Mouse (Mus musculus): ENCODE measurements at regions not wholly inside any gene's neighbourhood (a gene's known extent, or its start where the extent isn't known, plus 50 kb on each side); places are given as distances from the start of the nearest gene placed in this dataset.

GRCm38 (mm10) chr4:47838411-47838810, 206.5 kb upstream of the Nr4a3 start:
- no peak for ATAC-seq (ENCODE audit: low FRiP score, low read depth)
- no peaks in the 10 kb centered on the region for H3K9me3 ChIP-seq (ENCODE audit: control insufficient read depth, low read length)
- no peak overlapping the region for H3K4me2 ChIP-seq (replicated peaks; ENCODE audit: low read depth, low read length, severe bottlenecking)
- no peaks in the 10 kb centered on the region for H3K27me3 ChIP-seq (ENCODE audit: control insufficient read depth, insufficient read depth, low read length)
- no peak for DNase-seq (ENCODE audit: low spot score)
- 88% methylated on average over 2 of the region's 2 CpGs for WGBS
- H3K9ac ChIP-seq (ENCODE audit: low read depth, low read length, severe bottlenecking) = no peak overlapping the region
- no peak for TF ChIP-seq POLR2A (IDR thresholded peaks at IDR 0.05; ENCODE audit: borderline replicate concordance, extremely low read depth, insufficient read depth, insufficient read length)
- no peak overlapping the region for H3K27ac ChIP-seq (replicated peaks; ENCODE audit: low read depth, low read length)
- H3K4me3 ChIP-seq (replicated peaks; ENCODE audit: low read length) = no peak overlapping the region
- no peaks in the 10 kb centered on the region for H3K4me1 ChIP-seq (ENCODE audit: control insufficient read depth, insufficient read depth, low read length)
- no peaks in the 10 kb centered on the region for H3K36me3 ChIP-seq (ENCODE audit: control insufficient read depth, insufficient read depth, low read length)

- no peak overlapping the region for H3K9ac ChIP-seq (ENCODE audit: low read depth, low read length, severe bottlenecking)
- no peaks in the 10 kb centered on the region for H3K9me3 ChIP-seq (ENCODE audit: control insufficient read depth, low read length)
- no peak overlapping the region for H3K4me3 ChIP-seq (replicated peaks; ENCODE audit: low read length)
- 62% methylated on average over 3 of the region's 3 CpGs for WGBS
- H3K4me1 ChIP-seq (ENCODE audit: control insufficient read depth, insufficient read depth, low read length) = no peaks in the 10 kb centered on the region
- no peak overlapping the region for H3K27ac ChIP-seq (replicated peaks; ENCODE audit: low read depth, low read length)
- no peak for DNase-seq (ENCODE audit: low spot score)
- no peaks in the 10 kb centered on the region for H3K27me3 ChIP-seq (ENCODE audit: control insufficient read depth, insufficient read depth, low read length)
- no peaks in the 10 kb centered on the region for H3K36me3 ChIP-seq (ENCODE audit: control insufficient read depth, insufficient read depth, low read length)
- no peak for TF ChIP-seq POLR2A (IDR thresholded peaks at IDR 0.05; ENCODE audit: borderline replicate concordance, extremely low read depth, insufficient read depth, insufficient read length)
- no peak for ATAC-seq (ENCODE audit: low FRiP score, low read depth)
- H3K4me2 ChIP-seq (replicated peaks; ENCODE audit: low read depth, low read length, severe bottlenecking) = no peak overlapping the region
Observed at GRCm38 (mm10) chr4:47842128-47842656, 202.8 kb upstream of the Nr4a3 start.

GRCm38 (mm10) chr4:47845239-47845638, 199.7 kb upstream of the Nr4a3 start:
- Histone ChIP-seq H3K27ac (replicated peaks; ENCODE audit: low read depth, low read length) (no peak overlapping the region), H3K9me3 (ENCODE audit: control insufficient read depth, low read length) (no peaks in the 10 kb centered on the region), H3K4me1 (ENCODE audit: control insufficient read depth, insufficient read depth, low read length) (no peaks in the 10 kb centered on the region), H3K9ac (ENCODE audit: low read depth, low read length, severe bottlenecking) (no peak overlapping the region), H3K4me2 (replicated peaks; ENCODE audit: low read depth, low read length, severe bottlenecking) (no peak overlapping the region), H3K4me3 (replicated peaks; ENCODE audit: low read length) (no peak overlapping the region), H3K36me3 (ENCODE audit: control insufficient read depth, insufficient read depth, low read length) (no peaks in the 10 kb centered on the region), H3K27me3 (ENCODE audit: control insufficient read depth, insufficient read depth, low read length) (no peaks in the 10 kb centered on the region)
- no peak for TF ChIP-seq POLR2A (IDR thresholded peaks at IDR 0.05; ENCODE audit: borderline replicate concordance, extremely low read depth, insufficient read depth, insufficient read length)
- DNase-seq (ENCODE audit: low spot score) (no peak), ATAC-seq (ENCODE audit: low FRiP score, low read depth) (no peak)
- 41% methylated on average over 4 of the region's 4 CpGs for WGBS

- Histone ChIP-seq H3K27me3 (ENCODE audit: control insufficient read depth, insufficient read depth, low read length) (no peaks in the 10 kb centered on the region), H3K4me1 (ENCODE audit: control insufficient read depth, insufficient read depth, low read length) (no peaks in the 10 kb centered on the region), H3K36me3 (ENCODE audit: control insufficient read depth, insufficient read depth, low read length) (no peaks in the 10 kb centered on the region), H3K4me2 (replicated peaks; ENCODE audit: low read depth, low read length, severe bottlenecking) (no peak overlapping the region), H3K4me3 (replicated peaks; ENCODE audit: low read length) (no peak overlapping the region), H3K9ac (ENCODE audit: low read depth, low read length, severe bottlenecking) (no peak overlapping the region), H3K27ac (replicated peaks; ENCODE audit: low read depth, low read length) (no peak overlapping the region), H3K9me3 (ENCODE audit: control insufficient read depth, low read length) (no peaks in the 10 kb centered on the region)
- ATAC-seq (ENCODE audit: low FRiP score, low read depth) (no peak), DNase-seq (ENCODE audit: low spot score) (no peak)
- 23% methylated on average over 12 of the region's 12 CpGs for WGBS
- no peak for TF ChIP-seq POLR2A (IDR thresholded peaks at IDR 0.05; ENCODE audit: borderline replicate concordance, extremely low read depth, insufficient read depth, insufficient read length)
Observed at GRCm38 (mm10) chr4:47846389-47847318, 198.3 kb upstream of the Nr4a3 start.

GRCm38 (mm10) chr4:47861151-47861550, 183.8 kb upstream of the Nr4a3 start:
- H3K36me3 ChIP-seq (ENCODE audit: control insufficient read depth, insufficient read depth, low read length) = no peaks in the 10 kb centered on the region
- no peak for TF ChIP-seq POLR2A (IDR thresholded peaks at IDR 0.05; ENCODE audit: borderline replicate concordance, extremely low read depth, insufficient read depth, insufficient read length)
- no peak overlapping the region for H3K4me2 ChIP-seq (replicated peaks; ENCODE audit: low read depth, low read length, severe bottlenecking)
- H3K4me3 ChIP-seq (replicated peaks; ENCODE audit: low read length) = no peak overlapping the region
- no peaks in the 10 kb centered on the region for H3K9me3 ChIP-seq (ENCODE audit: control insufficient read depth, low read length)
- no peak for ATAC-seq (ENCODE audit: low FRiP score, low read depth)
- H3K27me3 ChIP-seq (ENCODE audit: control insufficient read depth, insufficient read depth, low read length) = no peaks in the 10 kb centered on the region
- no peak for DNase-seq (ENCODE audit: low spot score)
- H3K4me1 ChIP-seq (ENCODE audit: control insufficient read depth, insufficient read depth, low read length) = no peaks in the 10 kb centered on the region
- H3K9ac ChIP-seq (ENCODE audit: low read depth, low read length, severe bottlenecking) = no peak overlapping the region
- no peak overlapping the region for H3K27ac ChIP-seq (replicated peaks; ENCODE audit: low read depth, low read length)
- WGBS = 44% methylated on average over 6 of the region's 6 CpGs

Data from limb, embryonic 14.5 days (tissue).